Mouse (Mus musculus) testis, adult 10 weeks (tissue): Measurements from ENCODE around the gene Zfp219. TPM values are rescaled to one million over a fixed set of nuclear protein-coding genes. Genes with fewer than 3 reads are reported as not detected.

Source experiments
- polyA plus RNA-seq: library from polyadenylated mRNA; stranded (reverse); fragments of 350-450 nt; fragmentation: Illumina TruSeq; extraction: RNeasy Lipid Tissue Mini Kit (QIAGEN cat#74804); gene quantifications from one replicate; pipeline ENCODE4 v1.2.3, GENCODE M21; 2014; ENCODE audit warnings: low read depth, low replicate concordance

Zfp219 gene
- polyA plus RNA-seq, result 3.2 TPM

GRCm38 (mm10) chr14:52020486-52021137 is at the start of gene Zfp219:
Gene Zfp219 (minus strand): TSS chr14:52020733.

GRCm38 (mm10) chr14:52042359-52042758 is 21.8 kb upstream of the Zfp219 start, which contains the start of gene Olfr221:
Gene Olfr221 (minus strand): TSS chr14:52042459.

GRCm38 (mm10) chr14:52015445-52016100 is 5.0 kb downstream of the Zfp219 start, which contains the start of gene Tmem253:
Gene Tmem253 (plus strand): TSS chr14:52015658.

GRCm38 (mm10) chr14:51984247-51985231 is 36.0 kb downstream of the Zfp219 start, which contains the start of gene Arhgef40:
Gene Arhgef40 (plus strand): TSS chr14:51984719.

Other genes starting within 250 kb of the Zfp219 start
- gene Ang4, start 247.1 kb downstream of the Zfp219 start, polyA plus RNA-seq, result 0.34 TPM
- 6.6 TPM for gene AY358078, start 220.7 kb downstream of the Zfp219 start, polyA plus RNA-seq
- not detected for gene Ear6, start 167.0 kb downstream of the Zfp219 start, polyA plus RNA-seq
- 2.7 TPM for gene Mettl17, start 135.9 kb downstream of the Zfp219 start, polyA plus RNA-seq
- 0.08 TPM for gene Slc39a2, start 127.8 kb downstream of the Zfp219 start, polyA plus RNA-seq
- gene Ndrg2, start 106.6 kb downstream of the Zfp219 start, polyA plus RNA-seq, result 30.5 TPM
- 324 TPM for gene Tppp2, start 102.3 kb downstream of the Zfp219 start, polyA plus RNA-seq
- gene Rnase13, start 98.0 kb downstream of the Zfp219 start, polyA plus RNA-seq, result not detected
- gene Arhgef40, start 36.0 kb downstream of the Zfp219 start, polyA plus RNA-seq, result 1.4 TPM
- not detected for gene Tmem253, start 5.1 kb downstream of the Zfp219 start, polyA plus RNA-seq
- gene Olfr221, start 21.7 kb upstream of the Zfp219 start, polyA plus RNA-seq, result 0.15 TPM
- 187 TPM for gene Hnrnpc, start 83.3 kb upstream of the Zfp219 start, polyA plus RNA-seq
- 341 TPM for gene Rpgrip1, start 90.0 kb upstream of the Zfp219 start, polyA plus RNA-seq
- 67.2 TPM for gene Supt16, start 176.7 kb upstream of the Zfp219 start, polyA plus RNA-seq
- gene Chd8, start 237.0 kb upstream of the Zfp219 start, polyA plus RNA-seq, result 86.5 TPM